Mouse (Mus musculus) ovary, postnatal 10 days (tissue): Measurements from ENCODE around the gene Scpep1.
A peak's percentile ranks its signal among the peaks of the same experiment; 100 is the strongest.

Experiments used
- DNase-seq: peaks from one replicate; pipeline ENCODE4 v3.0.0; 2022; ENCODE audit warnings: low spot score

Gene Scpep1

DNA sequence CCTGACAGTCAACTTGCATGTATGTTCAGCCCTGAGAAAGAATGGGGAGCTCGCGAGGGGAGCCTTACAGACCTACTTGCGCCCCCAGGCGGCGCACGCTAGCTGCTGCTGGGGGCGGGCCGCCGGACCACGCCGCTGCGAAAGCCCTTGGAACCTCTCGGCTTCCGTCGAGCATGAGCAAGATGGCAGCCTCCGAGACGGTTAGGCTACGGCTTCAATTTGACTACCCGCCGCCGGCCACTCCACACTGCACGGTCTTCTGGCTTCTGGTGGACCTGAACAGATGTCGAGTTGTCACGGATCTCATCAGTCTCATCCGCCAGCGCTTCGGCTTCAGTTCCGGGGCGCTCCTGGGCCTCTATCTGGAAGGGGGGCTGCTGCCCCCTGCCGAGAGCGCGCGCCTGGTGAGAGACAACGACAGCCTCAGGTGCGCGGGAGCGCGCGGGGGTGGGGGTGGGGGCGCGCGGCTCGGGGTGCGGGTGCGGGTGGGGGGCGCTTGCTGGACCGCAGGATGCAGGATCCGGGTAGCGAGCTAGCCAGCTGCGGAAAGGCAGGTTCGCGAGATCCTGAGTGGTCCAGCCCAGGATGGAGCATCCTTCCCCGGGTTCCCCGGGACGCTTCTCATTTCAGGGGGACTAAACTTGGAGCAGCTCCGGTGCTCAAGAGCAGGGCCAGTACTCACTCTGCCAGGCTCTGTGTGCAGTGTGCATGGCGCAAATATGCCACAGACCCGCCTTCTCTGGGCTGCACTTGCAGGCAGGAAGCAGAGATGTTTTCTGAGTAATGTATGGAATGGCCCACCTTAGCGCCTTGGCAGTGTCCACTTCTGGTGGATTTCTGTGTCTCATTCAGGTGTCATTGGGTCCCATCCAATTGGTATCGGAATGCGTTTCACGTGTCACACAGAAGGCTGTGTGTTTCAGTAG is 18.8 kb upstream of the Scpep1 start:
- DNase-seq: peak; percentile 77

DNA sequence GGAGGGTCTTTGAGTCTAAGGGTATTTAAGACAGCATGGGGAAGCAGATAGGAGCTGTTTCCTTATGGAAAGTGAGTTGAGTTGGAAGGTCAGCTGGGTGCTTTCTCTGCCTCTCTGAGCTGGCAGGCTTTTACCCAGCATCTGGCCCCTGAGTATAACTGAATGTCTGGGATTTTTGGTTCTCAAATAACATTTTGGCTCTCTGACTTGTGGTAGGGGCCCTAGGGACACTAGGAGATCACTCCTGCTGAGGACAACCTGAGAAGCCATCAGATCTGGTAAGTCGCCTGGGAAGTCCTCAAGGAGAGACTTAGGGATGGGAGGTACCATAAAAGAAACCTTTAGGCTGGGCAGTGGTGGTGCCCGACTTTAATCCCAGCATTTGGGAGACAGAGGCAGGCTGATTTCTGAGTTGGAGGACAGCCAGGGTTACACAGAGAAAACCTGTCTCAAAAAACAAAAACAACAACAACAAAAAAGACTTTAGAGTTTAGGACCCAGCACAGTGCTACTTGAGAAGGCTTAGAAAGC is 15.0 kb upstream of the Scpep1 start, which contains the start of gene Coil:
Gene Coil (plus strand): TSS at position 51 of the 531 bp plus-strand sequence.
- no peak for DNase-seq

DNA sequence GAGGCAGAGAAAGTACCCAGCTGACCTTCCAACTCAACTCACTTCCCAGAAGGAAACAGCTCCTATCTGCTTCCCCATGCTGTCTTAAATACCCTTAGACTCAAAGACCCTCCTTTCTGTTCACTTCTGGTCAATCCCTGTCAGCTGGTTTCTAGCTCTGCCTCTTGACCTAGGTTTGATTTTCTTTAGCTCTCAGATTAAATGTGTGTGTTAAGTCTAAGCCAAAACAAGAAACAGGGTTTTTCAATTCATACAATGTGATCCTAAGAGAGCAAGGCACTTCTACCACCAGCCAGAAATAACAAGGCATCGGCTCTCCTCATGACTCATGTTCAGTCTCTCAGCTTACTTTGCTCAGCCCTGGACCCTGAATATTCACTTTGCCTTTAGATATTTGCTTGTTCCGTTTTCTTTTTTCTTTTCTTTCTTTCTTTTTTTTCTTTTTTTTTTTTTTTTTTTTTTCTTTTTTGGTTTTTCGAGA is 11.7 kb upstream of the Scpep1 start, which contains the start of gene Elobl:
Gene Elobl (minus strand): TSS at position 51 of the 481 bp plus-strand sequence.
- no peak for DNase-seq

DNA sequence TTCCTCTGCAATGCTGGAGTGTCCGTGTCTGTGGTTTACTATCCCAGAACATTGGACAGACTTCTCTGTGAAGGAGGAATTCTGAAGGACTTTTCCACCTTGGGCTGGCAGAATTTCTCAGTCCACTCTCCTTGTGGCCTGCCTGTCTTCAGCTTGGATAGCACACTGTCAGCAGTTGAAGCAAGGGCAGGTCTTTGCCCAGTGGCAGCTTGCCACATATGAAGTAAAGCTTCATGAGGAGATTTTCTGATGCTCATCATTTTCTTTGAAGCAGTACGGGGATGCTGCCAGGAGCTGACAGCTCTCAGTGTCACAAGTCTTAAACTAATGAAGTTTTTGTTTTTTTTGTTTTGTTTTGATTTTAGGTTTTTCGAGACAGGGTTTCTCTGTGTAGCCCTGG is 3.6 kb upstream of the Scpep1 start:
- DNase-seq: no peak

DNA sequence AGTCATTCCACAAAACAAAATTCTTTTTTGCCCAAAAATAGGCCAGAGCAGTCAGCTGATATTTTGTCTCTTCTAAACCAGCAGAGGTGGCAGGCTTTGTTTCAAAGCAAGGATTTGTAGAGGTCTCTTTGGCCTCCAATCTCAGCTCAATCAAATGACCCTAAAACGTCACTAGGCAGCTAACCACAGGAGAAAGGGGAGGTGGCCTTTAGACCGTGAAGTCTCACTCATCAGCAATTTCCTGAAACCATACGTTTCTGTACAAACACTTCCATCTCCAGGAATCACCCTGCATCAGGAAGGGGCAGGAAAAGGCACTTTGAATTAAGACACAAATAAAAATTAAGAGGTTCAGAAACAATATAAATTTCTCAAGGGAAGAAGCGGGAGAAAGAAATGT is 462 bp downstream of the Scpep1 start:
- DNase-seq: no peak

DNA sequence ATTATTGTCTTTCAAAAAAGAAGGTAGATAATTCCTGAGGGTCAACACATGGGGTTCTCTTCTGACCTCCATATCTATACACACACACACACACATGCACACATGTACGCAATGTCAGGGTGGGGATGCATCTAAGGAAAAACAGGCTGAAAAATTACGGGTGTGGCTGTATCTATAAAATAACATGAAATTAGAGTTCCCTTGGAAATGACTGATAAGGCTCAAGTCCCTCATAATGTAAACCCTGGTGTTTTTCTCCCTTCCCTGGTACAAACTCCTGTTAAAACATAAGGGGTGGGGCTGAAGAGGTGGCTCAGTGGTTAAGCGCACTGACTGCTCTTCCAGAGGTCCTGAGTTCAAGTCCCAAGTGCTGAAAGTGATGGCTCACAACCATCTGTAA is 1.7 kb downstream of the Scpep1 start:
- no peak for DNase-seq

DNA sequence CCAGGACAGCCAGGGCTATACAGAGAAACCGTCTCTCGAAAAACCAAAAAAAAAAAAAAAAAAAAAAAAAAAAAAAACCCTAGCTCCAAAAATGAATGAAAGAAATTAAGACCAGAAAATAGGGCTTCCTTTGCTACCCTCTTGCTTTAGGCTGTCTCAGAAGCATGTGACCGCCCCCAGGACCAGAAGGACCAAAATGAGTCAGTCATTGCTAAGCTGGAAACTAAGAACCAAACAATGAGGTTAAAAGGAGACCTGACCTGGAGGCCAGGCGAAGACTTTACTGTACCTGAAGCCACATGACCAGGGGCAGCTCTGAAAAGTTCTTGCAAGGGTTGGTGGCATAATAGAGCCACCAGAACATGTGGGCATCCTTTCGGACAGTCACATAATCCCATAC is 3.1 kb downstream of the Scpep1 start:
- DNase-seq: no peak

DNA sequence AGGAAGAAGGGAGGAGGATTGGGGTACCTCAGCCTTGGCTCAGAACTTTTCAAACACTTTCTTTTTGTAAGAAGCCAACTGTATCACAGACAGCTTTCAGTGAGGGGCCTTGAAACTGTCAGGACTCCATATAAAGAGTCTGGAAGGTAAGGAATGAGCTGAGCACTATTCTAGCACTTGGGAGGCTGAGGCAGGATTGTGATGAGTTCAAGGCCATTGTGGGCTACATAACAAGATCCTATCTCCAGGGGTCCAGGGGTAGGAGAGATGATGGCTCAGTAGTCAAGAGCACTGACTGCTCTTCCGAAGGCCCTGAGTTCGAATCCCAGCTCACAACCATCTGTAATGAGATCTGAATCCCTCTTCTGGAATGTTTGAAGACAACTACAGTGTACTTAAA is 3.7 kb downstream of the Scpep1 start:
- no peak for DNase-seq

DNA sequence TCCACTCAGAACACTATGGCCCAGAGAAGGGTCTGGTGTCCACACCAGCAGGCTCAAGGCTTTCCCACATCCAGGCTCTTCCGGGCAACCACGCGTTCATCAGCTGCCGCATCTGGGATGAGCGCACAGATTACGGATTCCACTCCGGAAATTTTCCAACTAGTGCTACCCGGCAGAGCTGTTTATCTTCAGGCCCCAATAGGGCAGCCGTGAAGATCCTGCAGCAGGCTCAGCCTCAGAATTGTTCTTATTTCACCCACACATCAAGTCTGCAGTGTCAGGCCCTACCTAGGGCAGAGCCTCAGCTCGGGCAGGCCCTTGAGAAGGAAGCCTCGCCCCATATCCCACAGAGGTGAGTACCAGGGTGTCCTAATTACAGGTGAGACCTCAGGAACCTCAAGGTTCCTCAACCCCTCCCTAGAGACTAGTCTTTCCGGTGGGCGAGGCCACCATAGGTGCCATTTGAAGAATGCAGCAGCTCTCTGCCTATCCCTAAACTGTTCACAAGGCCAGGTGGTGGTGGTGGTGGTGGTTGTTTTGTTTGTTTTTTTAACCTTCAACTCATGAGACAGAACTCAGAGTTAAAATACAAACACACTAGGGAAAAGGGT is 4.5 kb downstream of the Scpep1 start:
- DNase-seq: no peak

DNA sequence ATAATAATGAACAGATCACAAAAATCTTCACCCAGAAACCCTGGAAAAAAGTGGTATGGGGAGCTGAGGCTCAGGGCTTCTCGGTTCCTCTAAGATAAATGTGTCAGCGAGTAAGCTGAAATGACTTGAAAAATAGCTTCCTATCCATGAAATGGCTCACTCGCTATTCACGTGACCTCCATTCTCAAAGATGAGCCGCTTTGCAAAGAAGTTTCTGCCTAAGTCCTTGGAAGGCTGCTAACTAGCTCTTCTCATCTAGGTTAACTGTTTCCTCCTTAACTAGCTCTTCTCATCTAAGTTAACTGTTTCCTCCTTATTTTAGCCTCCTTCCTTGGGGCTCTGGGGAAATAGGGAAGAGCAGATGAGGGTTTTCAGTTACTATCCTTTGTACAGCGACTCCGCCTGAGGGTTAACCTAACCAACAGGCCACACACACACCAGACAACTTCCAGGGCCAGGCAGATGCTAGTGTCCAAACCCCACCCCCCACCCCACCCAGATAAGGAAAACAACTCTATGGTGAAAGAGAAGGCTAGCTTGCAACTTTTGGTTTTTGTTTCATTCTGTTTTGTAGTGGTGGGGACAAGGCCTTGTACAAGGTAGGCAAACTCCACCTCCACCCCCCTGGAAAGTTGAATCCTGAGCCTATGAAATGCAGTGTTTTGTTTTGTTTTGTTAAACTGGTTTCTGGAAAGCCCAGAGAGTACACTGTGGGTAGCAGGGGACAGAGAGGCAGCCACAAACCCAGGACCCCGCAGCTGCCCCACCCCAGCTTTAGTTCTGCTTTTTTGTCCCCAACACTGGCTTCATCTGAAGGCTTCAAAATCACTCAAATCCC is 5.2 kb downstream of the Scpep1 start:
- no peak for DNase-seq

DNA sequence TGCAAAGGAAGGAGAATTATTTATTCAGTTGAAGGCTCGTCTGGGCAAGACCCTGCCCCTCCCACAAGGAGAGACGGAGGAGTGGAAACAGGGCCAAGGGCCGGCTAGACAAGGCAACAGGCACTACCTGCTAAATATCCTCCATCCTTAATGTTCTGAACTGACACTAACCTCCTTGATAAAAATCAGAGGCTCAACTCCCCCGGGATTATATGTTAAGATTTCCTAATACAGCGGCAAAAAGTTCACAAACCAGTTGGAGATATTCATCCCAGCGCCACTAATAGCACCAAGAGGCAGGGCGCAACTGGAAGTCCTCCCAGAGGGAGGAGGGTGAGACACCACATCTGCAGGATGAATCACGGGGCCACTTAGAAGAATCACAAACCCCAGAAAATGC is 6.4 kb downstream of the Scpep1 start:
- no peak for DNase-seq

DNA sequence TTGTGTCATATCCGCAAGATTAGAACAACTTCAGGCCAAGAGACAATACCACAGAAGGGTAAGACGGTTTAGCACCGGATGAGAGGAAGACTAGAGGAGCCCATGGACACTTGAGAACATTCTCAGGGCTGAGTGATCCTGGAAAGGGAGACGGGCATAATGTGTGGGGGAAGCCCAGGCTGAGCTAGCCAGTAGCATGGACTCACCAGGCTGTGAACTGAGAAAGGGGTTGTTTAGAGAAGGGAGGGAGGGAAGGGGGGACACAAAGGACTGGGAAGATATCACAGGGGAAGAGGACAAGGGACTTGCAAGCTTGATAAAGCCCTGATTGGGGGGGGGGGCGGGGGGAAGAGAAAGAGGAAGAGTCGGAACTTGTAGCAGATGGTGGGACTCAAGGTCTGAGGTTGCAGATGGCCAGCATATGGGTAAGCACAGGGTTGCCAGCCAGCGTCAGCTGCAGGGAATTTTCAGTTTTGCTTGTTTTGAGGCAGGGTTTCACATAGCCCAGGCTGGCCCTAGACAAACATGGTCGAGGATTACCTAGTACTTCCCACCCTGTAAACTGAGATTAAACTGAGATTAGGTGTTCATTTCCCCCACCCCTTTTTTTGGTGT is 9.2 kb downstream of the Scpep1 start:
- DNase-seq: no peak

DNA sequence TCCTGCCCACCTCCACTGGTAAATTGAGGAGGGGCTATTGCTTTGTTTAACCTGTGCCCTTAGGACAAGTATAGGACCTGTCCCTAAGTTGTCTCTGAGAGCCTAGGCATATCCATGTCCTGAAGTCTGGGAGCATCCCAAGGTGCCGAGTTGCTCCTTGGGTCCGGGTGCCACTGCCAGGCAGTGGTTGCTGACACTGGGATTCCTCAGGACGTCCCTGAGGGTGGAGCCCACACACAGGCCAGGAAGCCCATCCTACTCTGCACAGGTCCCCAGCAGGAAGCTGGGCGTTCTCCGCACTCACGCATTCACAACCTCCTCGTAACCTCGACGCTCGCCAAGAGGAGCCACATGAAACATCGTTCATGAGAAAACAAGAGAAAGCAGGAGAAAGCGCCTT is 13.8 kb downstream of the Scpep1 start:
- DNase-seq: no peak

DNA sequence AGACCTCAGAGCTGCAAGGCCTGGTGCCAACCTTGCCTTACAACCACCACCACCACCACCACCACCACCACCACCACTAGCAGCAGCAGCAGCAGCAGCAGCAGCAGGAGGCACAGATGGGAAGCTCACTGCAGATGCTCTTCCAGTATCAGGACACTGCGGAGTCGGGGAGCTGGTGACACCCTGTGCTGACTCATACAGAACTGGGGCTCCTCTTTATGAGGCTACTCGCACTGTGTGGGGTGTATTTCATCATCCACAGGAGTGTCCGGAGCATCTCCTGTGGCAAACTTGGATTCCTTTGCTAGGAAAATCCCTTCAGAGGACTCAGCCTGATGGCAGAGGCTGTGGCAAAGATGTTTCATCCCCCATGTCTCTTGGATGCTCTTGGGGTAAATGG is 15.6 kb downstream of the Scpep1 start:
- no peak for DNase-seq

DNA sequence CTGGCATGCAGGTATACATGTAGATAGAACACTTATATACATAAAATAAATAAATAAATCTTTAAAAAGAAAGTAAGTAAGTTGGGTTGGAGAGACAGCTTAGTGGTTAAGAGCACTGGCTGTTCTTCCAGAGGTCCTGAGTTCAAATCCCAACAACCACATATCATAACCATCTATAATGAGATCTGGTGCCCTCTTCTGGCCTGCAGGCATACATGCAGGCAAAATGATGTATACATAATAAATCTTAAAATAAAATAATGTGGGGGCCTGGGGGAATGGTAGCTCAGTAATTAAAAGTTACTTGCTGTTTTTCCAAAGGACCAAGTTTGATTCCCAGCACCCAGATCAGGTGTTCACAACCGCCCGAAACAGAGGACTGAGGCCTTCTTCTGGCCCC is 16.5 kb downstream of the Scpep1 start:
- no peak for DNase-seq

DNA sequence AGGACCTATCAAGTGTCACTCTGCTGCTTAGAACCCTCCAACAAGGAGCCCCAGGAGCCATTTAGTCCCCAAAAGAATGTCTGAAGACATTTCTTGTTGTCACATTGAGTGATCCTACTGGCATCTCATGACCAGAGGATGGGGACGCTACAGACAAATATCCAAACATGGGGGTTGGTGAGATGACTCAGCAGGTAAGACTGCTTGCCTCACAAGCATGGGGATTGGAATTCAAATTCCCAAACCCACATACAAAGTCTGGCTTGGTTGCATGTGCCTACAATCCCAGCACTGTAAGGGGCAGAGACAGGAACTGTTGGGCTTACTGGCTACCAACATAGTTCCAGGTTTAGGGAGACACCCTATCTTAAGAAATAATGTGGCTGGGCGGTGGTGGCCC is 17.4 kb downstream of the Scpep1 start:
- DNase-seq: no peak

DNA sequence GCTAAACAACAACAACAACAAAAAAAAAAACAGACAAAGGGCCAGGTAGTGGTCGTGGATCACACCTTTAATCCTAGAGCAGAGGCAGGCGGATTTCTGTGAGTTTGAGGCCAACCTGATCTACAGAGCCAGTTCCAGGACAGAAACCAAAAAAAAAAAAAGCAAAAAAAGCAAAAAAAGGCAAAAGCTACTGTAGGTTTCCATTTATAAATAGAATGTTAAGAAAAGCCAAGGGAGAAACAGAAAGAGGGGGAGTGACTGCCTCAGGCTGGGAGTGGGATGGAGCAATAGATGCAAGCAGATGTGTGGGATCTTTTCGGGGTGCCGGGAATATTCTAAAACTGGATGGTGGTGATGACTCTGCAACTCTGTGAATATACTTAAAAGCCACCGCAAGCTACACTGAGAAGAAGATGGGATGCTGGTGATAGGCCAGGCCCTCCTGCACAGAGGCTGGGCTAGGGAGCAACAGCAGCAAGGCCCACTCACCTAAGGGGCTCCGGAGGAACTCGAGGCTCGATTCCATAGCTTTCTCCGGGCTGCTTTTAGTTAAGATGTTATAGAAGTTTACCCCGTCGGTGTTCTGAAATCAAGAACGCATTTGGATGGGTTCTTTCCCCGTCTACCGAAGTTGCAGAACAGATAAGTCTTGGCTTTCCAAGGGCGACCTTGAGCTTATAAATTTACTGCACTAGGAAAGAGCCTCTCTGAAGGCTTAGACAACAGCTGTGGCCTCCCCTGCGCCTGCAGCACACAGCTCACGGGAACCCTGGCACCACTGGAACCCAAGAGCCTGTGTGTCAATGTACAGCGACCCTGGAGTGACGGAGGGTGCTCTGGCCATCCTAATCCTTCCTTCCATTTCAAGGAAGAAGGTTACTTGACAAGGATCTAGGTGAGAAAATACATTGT is 20.9 kb downstream of the Scpep1 start:
- no peak for DNase-seq

DNA sequence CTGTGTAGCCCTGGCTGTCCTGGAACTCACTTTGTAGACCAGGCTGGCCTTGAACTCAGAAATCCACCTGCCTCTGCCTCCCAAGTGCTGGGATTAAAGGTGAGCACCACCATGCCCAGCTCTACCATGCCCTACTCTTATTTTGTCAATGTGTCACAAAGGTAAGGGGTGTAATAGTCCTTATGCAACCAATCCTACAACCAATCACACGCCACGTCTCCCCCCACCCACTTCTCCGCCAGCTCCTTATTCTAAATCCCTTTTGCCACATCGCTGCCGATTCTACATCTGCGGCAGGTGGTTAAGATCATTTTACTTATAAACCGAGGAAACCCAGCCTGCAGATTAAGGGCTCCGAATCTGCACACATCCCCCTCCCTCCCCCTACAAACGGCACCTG is 22.2 kb downstream of the Scpep1 start:
- no peak for DNase-seq

DNA sequence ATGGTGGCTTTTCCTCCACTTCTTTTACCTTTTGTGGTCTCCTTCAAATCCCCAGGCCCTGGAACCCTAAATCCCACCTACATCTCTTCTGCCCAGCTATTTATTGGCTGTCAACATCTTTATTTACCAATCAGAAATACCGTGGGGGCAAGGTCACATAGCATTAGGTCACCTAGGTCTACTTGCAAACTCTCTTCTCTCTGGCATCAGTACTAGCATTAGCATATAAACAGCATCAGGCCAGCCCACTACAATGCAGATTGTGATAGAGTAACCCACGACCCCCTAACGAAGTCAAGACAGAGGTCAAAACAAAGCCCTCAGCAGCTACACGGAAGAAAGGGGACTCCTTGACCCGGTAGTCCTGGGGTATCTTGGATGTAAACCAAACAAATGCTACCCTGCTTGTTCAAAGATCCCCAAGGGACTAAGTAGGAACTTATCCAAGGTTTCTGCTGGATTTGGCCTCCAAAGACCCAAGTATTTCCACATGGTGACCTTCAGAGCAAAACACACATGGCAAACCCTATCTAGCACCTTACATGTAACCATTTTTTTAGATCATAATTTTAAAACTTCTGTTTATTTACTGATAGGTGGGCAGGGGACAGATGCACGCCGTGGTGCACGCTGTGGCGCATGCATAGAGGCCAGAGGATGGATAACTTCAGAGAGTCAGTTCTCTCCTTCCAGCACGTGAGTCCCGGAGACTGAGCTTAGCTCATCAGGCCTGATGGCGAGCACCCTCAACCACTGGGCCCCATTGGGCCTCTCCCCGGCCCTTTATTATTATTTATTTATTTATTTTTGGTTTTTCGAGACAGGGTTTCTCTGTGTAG is 23.4 kb downstream of the Scpep1 start:
- DNase-seq: no peak

DNA sequence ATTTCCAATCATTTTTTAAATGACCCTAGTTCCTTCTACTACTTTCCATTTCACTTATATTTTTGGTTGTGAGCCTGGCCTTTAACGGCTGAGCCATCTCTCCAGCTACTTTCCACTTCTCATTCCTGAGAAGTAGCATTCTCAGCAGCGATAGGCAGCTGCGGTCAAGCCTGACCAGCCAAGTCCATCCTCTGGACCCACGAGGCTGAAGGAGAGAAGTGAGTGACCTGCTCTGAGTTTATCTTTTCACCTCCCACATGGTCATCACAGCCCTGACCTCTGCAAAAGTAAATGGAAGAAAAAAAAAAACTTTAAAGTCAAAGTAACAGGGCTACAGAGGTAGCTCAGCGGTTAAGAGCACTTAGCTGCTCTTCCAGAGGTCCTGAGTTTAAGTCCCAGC is 28.7 kb downstream of the Scpep1 start:
- no peak for DNase-seq
